Mouse (Mus musculus) adrenal gland, adult 2 months (tissue): ENCODE measurements around the gene Clcn6. TPM values are rescaled to one million over a fixed set of nuclear protein-coding genes. Genes with fewer than 3 reads are reported as not detected.
A peak's percentile ranks its signal among the peaks of the same experiment; 100 is the strongest.

Experiments
- DNase-seq: peaks from one replicate; pipeline ENCODE4 v3.0.0; 2021
- polyA plus RNA-seq: library from polyadenylated mRNA; depleted of rRNA; stranded (reverse); fragments of >200 nt; gene quantifications from 2 replicates; pipeline ENCODE4 v1.2.3, GENCODE M21; 2012
- total RNA-seq, 2 experiments: library from RNA; stranded (reverse); gene quantifications; 2 replicates each; pipeline ENCODE4 v1.2.3; 2021

Clcn6 gene
- total and polyA plus RNA-seq, 3 experiments: 8.6 to 12.2 (median 10.4) TPM

- peak; percentile 59 for DNase-seq
Measured at GRCm38 (mm10) chr4:148040029-148040830, 1.6 kb upstream of the Clcn6 start.

- peak; percentile 45 for DNase-seq
Measured at GRCm38 (mm10) chr4:148039254-148040028, 820 bp upstream of the Clcn6 start.

- DNase-seq: no peak
Measured at GRCm38 (mm10) chr4:148038079-148038599, 482 bp downstream of the Clcn6 start.

- DNase-seq: no peak
Measured at GRCm38 (mm10) chr4:148035440-148035839, 3.2 kb downstream of the Clcn6 start.

- no peak for DNase-seq
Measured at GRCm38 (mm10) chr4:148033858-148034410, 4.7 kb downstream of the Clcn6 start.

GRCm38 (mm10) chr4:148030506-148030905 lies 8.1 kb downstream of the Clcn6 start:
- no peak for DNase-seq

GRCm38 (mm10) chr4:148029297-148029696 lies 9.3 kb downstream of the Clcn6 start:
- no peak for DNase-seq

- DNase-seq: no peak
Measured at GRCm38 (mm10) chr4:148024003-148024402, 14.6 kb downstream of the Clcn6 start.

GRCm38 (mm10) chr4:148018410-148018809 lies 20.2 kb downstream of the Clcn6 start:
- no peak for DNase-seq

- DNase-seq: no peak
Measured at GRCm38 (mm10) chr4:148016981-148017380, 21.6 kb downstream of the Clcn6 start.

GRCm38 (mm10) chr4:148015418-148015817 lies 23.2 kb downstream of the Clcn6 start:
- no peak for DNase-seq

GRCm38 (mm10) chr4:148012216-148012615 lies 26.4 kb downstream of the Clcn6 start:
- DNase-seq: no peak

GRCm38 (mm10) chr4:148011332-148011731 lies 27.3 kb downstream of the Clcn6 start:
- no peak for DNase-seq

GRCm38 (mm10) chr4:148009641-148010040 lies 29.0 kb downstream of the Clcn6 start:
- DNase-seq: no peak

GRCm38 (mm10) chr4:148008412-148008811 lies 30.2 kb downstream of the Clcn6 start:
- DNase-seq: peak; percentile 73

GRCm38 (mm10) chr4:148004361-148004760 lies 34.3 kb downstream of the Clcn6 start:
- peak; percentile 81 for DNase-seq

GRCm38 (mm10) chr4:148001866-148002265 lies 36.8 kb downstream of the Clcn6 start:
- DNase-seq: no peak

- no peak for DNase-seq
Measured at GRCm38 (mm10) chr4:148001013-148001789, 37.4 kb downstream of the Clcn6 start.

- DNase-seq: no peak
Measured at GRCm38 (mm10) chr4:148000202-148000772, 38.3 kb downstream of the Clcn6 start, which contains the start of gene Nppa. Gene Nppa (plus strand): TSS chr4:148000722.

- peak; percentile 51 for DNase-seq
Measured at GRCm38 (mm10) chr4:147995311-147995710, 43.3 kb downstream of the Clcn6 start.

- DNase-seq: no peak
Measured at GRCm38 (mm10) chr4:147993571-147994095, 45.0 kb downstream of the Clcn6 start.
